Comparison of ENCODE assay signal across 14 mouse cellular contexts in the genomic region with DNA sequence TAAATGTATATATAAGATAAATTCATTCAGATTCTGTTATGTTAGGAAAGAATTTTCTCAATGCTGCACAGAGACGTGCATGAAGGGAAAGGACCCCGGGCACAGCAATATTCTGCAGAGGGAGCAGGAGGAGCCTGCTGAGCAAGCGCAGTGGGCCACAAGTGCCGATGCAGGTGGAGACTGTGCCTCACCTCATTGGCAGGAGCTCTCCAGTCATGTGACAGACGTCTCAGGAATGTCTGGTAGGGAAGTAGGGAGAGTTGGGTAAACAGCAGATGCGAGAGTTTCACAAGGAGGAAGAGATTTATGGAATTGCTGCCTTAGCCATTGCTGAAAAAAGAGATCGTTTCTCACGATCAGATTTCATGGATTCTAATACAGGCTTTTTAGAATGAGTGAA.
A peak's percentile ranks its signal among the peaks of the same experiment; 100 is the strongest.
DNase-seq lines count a peak whose midpoint lies in the region; ATAC-seq and TF ChIP-seq lines count a peak whose summit lies in the region.
"Had no signal": no experiment of that assay in that cellular context is flagged by ENCODE, and none has a peak within 500 bp of the region (broad histone marks: within the 10 kb centered on the region; RNA-seq: fewer than 3 reads in every experiment).

No protein-coding gene starts in this region.

- peaks cover 3% of the 10 kb centered on the region for H3K79me3 ChIP-seq in C2C12 (ENCODE audit: low read depth)

- no peak overlapping the region for H3ac ChIP-seq in C2C12 (ENCODE audit: control insufficient read depth, insufficient read length, low read depth)

- H3K27ac ChIP-seq in forebrain, postnatal 0 days (ENCODE audit: low read depth, low read length), result no peak overlapping the region; the same call in 1 of the 2 replicates
- no peak overlapping the region for H3K27ac ChIP-seq in forebrain, embryonic 14.5 days (ENCODE audit: low read depth, low read length)
- no peak overlapping the region for H3K27ac ChIP-seq in lung, embryonic 16.5 days (ENCODE audit: low read length)
- H3K27ac ChIP-seq: liver, embryonic 12.5 days had no signal

- peaks cover 5% of the 10 kb centered on the region; the same call in 1 of the 2 replicates for H3K4me1 ChIP-seq in forebrain, postnatal 0 days (ENCODE audit: insufficient read depth)
- peaks cover 29% of the 10 kb centered on the region for H3K4me1 ChIP-seq in forebrain, embryonic 14.5 days (ENCODE audit: control insufficient read depth, insufficient read depth, low read length)
- peaks cover 20% of the 10 kb centered on the region; the same call in 1 of the 2 replicates for H3K4me1 ChIP-seq in lung, embryonic 16.5 days (replicated peaks; ENCODE audit: control insufficient read depth, insufficient read depth, low read length)

- peak; percentile 32; the same call in 1 of the 2 replicates for ATAC-seq in forebrain, postnatal 0 days
- ATAC-seq in forebrain, embryonic 14.5 days, result no peak
- ATAC-seq in lung, embryonic 16.5 days (ENCODE audit: low read depth), result peak; percentile 78
- ATAC-seq: CD4-positive, CD25-positive, alpha-beta regulatory T cell, adult 4 months; liver, embryonic 12.5 days had no signal

- no peaks in the 10 kb centered on the region for H3K36me3 ChIP-seq in forebrain, postnatal 0 days (ENCODE audit: insufficient read depth)
- no peaks in the 10 kb centered on the region for H3K36me3 ChIP-seq in forebrain, embryonic 14.5 days (ENCODE audit: control insufficient read depth, insufficient read depth, low read length)
- H3K36me3 ChIP-seq in C2C12 (ENCODE audit: control insufficient read depth, insufficient read depth), result no peaks in the 10 kb centered on the region
- H3K36me3 ChIP-seq in lung, embryonic 16.5 days (ENCODE audit: control insufficient read depth, insufficient read depth, low read length), result no peaks in the 10 kb centered on the region
- H3K36me3 ChIP-seq: heart, embryonic 12.5 days; liver, embryonic 12.5 days had no signal

- no peaks in the 10 kb centered on the region for H3K27me3 ChIP-seq in forebrain, postnatal 0 days (ENCODE audit: insufficient read depth, low read length)
- no peaks in the 10 kb centered on the region for H3K27me3 ChIP-seq in forebrain, embryonic 14.5 days (replicated peaks; ENCODE audit: control insufficient read depth, insufficient read depth, low read length)
- no peaks in the 10 kb centered on the region for H3K27me3 ChIP-seq in C2C12 (ENCODE audit: control insufficient read depth, insufficient read depth, insufficient read length)
- no peaks in the 10 kb centered on the region for H3K27me3 ChIP-seq in lung, embryonic 16.5 days (ENCODE audit: control insufficient read depth, insufficient read depth, low read depth, low read length)
- H3K27me3 ChIP-seq: heart, embryonic 12.5 days; liver, embryonic 12.5 days had no signal

- H3K79me2 ChIP-seq in C2C12 (ENCODE audit: control insufficient read depth, insufficient read depth), result peaks cover 36% of the 10 kb centered on the region

- no peak for DNase-seq in forebrain, postnatal 0 days
- DNase-seq in forebrain, embryonic 14.5 days (ENCODE audit: low spot score), result no peak
- DNase-seq in kidney, adult 9 months, result peak; percentile 20
- DNase-seq in adrenal gland, postnatal 14 days, result no peak
- DNase-seq in heart, postnatal 36 days, result no peak
- DNase-seq in cerebellum, adult 11 months, result no peak
- DNase-seq: cerebellum, adult 18-20 months; thymus, adult 2 months had no signal

- no peak overlapping the region for H3K4me3 ChIP-seq in forebrain, postnatal 0 days (ENCODE audit: low read depth, low read length)
- H3K4me3 ChIP-seq in forebrain, embryonic 14.5 days (ENCODE audit: low read depth, low read length), result no peak overlapping the region
- no peak overlapping the region for H3K4me3 ChIP-seq in C2C12 (ENCODE audit: insufficient read depth, poor library complexity, severe bottlenecking)
- no peak overlapping the region for H3K4me3 ChIP-seq in lung, embryonic 16.5 days (ENCODE audit: low read length)
- H3K4me3 ChIP-seq: erythroblast, embryonic 14.5 days; heart, embryonic 12.5 days; liver, embryonic 12.5 days had no signal

- 52% methylated on average over 8 of the region's 8 CpGs for WGBS in forebrain, postnatal 0 days
- WGBS in forebrain, embryonic 14.5 days, result 70% methylated on average over 8 of the region's 8 CpGs
- 35% methylated on average over 8 of the region's 8 CpGs for WGBS in lung, embryonic 16.5 days

- peak overlapping the region; percentile 23; the same call in 1 of the 2 replicates for H3K4me2 ChIP-seq in forebrain, postnatal 0 days (ENCODE audit: low read depth)
- no peak overlapping the region for H3K4me2 ChIP-seq in forebrain, embryonic 14.5 days (ENCODE audit: low read length)
- peak overlapping the region; percentile 4 for H3K4me2 ChIP-seq in lung, embryonic 16.5 days (ENCODE audit: low read depth, low read length)
- H3K4me2 ChIP-seq: heart, embryonic 12.5 days; liver, embryonic 12.5 days had no signal

- H3K9ac ChIP-seq in forebrain, postnatal 0 days, result no peak overlapping the region
- H3K9ac ChIP-seq in forebrain, embryonic 14.5 days (ENCODE audit: low read length), result no peak overlapping the region
- no peak overlapping the region for H3K9ac ChIP-seq in lung, embryonic 16.5 days (ENCODE audit: low read length)
- H3K9ac ChIP-seq: heart, embryonic 12.5 days; liver, embryonic 12.5 days had no signal

- H3K9me3 ChIP-seq in forebrain, postnatal 0 days (ENCODE audit: low read length), result no peaks in the 10 kb centered on the region
- H3K9me3 ChIP-seq in forebrain, embryonic 14.5 days (replicated peaks; ENCODE audit: control insufficient read depth, low read length), result no peaks in the 10 kb centered on the region
- no peaks in the 10 kb centered on the region for H3K9me3 ChIP-seq in lung, embryonic 16.5 days (ENCODE audit: control insufficient read depth, low read length)
- H3K9me3 ChIP-seq: heart, embryonic 12.5 days; liver, embryonic 12.5 days had no signal

- intact Hi-C loops in heart, postnatal 36 days (cut with DNase I), result no loop called here

- TF ChIP-seq CTCF in forebrain, postnatal 0 days (IDR thresholded peaks at IDR 0.05; ENCODE audit: low read depth), result no peak
- TF ChIP-seq CTCF in C2C12 (IDR thresholded peaks at IDR 0.05; ENCODE audit: control insufficient read depth, insufficient read depth, insufficient read length), result no peak

TF ChIP-seq in C2C12, 6 proteins besides CTCF, POLR2A, EP300 and RAD21:
- no peak for TF ChIP-seq MAX (IDR thresholded peaks at IDR 0.05)
- peak; percentile 41 for TF ChIP-seq USF1 (IDR thresholded peaks at IDR 0.05; ENCODE audit: low read depth)
- TF ChIP-seq MYOG (IDR thresholded peaks at IDR 0.05; ENCODE audit: control insufficient read depth, extremely low read depth, insufficient read length), result no peak
- no peak for TF ChIP-seq FOSL1 (IDR thresholded peaks at IDR 0.05; ENCODE audit: insufficient read depth, low read length, poor library complexity, severe bottlenecking)
- no peak for TF ChIP-seq CEBPB (IDR thresholded peaks at IDR 0.05; ENCODE audit: low read depth)
